Mouse (Mus musculus) heart, embryonic 14.5 days (tissue): Measurements from ENCODE around the gene D6Ertd527e. TPM values are rescaled to one million over a fixed set of nuclear protein-coding genes. Genes with fewer than 3 reads are reported as not detected.
A peak's percentile ranks its signal among the peaks of the same experiment; 100 is the strongest.

Experiments
- ATAC-seq: fragments of 200-750 bp; cut with Nextera tagmentation; 2 replicates; pipeline ENCODE4 v1.8.0; 2017; ENCODE audit warnings: low read depth, moderate TSS enrichment; ENCODE audit not compliant: insufficient number of reproducible peaks, insufficient read depth, low FRiP score
- H3K27ac ChIP-seq, 2 experiments: fragments of 200-500 bp in 1 of 2; fragments of 300-500 bp in 1 of 2; sonication (generic) in 1 of 2; replicated peaks in 1 of 2; 2 replicates each; pipeline ENCODE4 v1.5.1; 2012 to 2014; ENCODE audit warnings: low read depth in 2 of 2, low read length in 2 of 2, control low read depth in 1 of 2, mild to moderate bottlenecking in 1 of 2, mixed read lengths in 1 of 2; ENCODE audit not compliant: control insufficient read depth in 1 of 2, insufficient read depth in 1 of 2
- H3K27me3 ChIP-seq: fragments of 300-500 bp; sonication (generic); 2 replicates; pipeline ENCODE4 v1.6.1; 2014; ENCODE audit warnings: mild to moderate bottlenecking, low read length, control low read depth; ENCODE audit not compliant: control insufficient read depth, insufficient read depth
- H3K36me3 ChIP-seq: fragments of 300-500 bp; sonication (generic); 2 replicates; pipeline ENCODE4 v1.6.1; 2014; ENCODE audit warnings: mild to moderate bottlenecking, control low read depth, low read length, mixed read lengths; ENCODE audit not compliant: control insufficient read depth, insufficient read depth
- H3K4me1 ChIP-seq, 2 experiments: fragments of 200-500 bp in 1 of 2; fragments of 300-500 bp in 1 of 2; sonication (generic) in 1 of 2; 2 replicates each; pipeline ENCODE4 v1.6.1; 2012 to 2014; ENCODE audit warnings: low read length in 2 of 2, control low read depth in 1 of 2, mixed read lengths in 1 of 2; ENCODE audit not compliant: control insufficient read depth in 2 of 2, insufficient read depth in 2 of 2
- H3K4me2 ChIP-seq: fragments of 300-500 bp; sonication (generic); 2 replicates; pipeline ENCODE4 v1.6.1; 2014; ENCODE audit warnings: mild to moderate bottlenecking, low read length
- H3K4me3 ChIP-seq, 2 experiments: fragments of 200-500 bp in 1 of 2; fragments of 300-500 bp in 1 of 2; sonication (generic) in 1 of 2; 2 replicates each; pipeline ENCODE4 v1.5.1; 2012 to 2014; ENCODE audit warnings: low read length in 2 of 2, mild to moderate bottlenecking in 2 of 2, control low read depth in 1 of 2, low read depth in 1 of 2, moderate library complexity in 1 of 2; ENCODE audit not compliant: control insufficient read depth in 1 of 2, insufficient read depth in 1 of 2
- H3K9ac ChIP-seq: fragments of 300-500 bp; sonication (generic); 2 replicates; pipeline ENCODE4 v1.6.1; 2014; ENCODE audit warnings: mild to moderate bottlenecking, low read length
- H3K9me3 ChIP-seq: fragments of 300-500 bp; sonication (generic); 2 replicates; pipeline ENCODE4 v1.6.1; 2016; ENCODE audit warnings: low read length, control low read depth; ENCODE audit not compliant: control insufficient read depth
- WGBS: fragments of 180-500 bp; shearing (Covaris S2); extraction: QIAGEN DNeasy Blood & Tissue Kit; methylation state at CpG from one replicate; pipeline ENCODE4 v1.1.7; 2014; 5-methylcytosine and 5-hydroxymethylcytosine counted together
- polyA plus RNA-seq: library from polyadenylated mRNA; unstranded; fragments of >200 nt; fragmentation: Nextera tagmentation; extraction: Ambion mirVana; gene quantifications from 2 replicates; pipeline ENCODE4 v1.2.1, GENCODE M21; 2014

The D6Ertd527e gene
- polyA plus RNA-seq, 1 experiment from 2014 or later = not detected

DNA sequence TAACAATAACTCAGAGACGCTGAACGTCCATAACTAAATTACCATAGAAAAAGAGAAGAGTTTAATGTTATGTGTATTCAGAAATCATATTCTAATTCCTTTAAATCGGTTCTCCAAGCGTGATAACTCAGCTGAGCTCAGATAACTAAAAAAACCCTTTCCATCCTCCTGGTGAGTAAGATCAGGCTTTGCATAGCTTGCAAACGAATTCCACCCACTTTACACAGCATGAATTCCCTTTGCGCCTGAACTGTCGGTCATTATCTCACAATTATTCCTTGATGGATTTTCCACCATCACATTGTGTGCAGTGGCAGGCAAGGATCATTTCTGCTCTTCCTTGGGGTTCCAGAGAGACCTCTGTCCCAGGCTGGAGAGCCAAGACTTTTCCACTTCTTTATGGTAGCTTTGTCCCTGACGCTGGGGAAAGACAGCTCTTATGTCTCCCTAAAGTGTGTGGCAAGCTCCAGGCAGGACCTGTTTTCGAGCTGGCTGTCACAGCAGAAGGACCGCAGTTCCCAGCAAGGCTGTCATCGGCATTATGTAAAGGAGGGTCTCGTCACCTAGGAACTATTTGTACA is 29.5 kb downstream of the D6Ertd527e start:
- no peak overlapping the region for H3K4me2 ChIP-seq
- 62% methylated on average over 12 of the region's 12 CpGs for WGBS

GRCm38 (mm10) chr6:87138479-87138878 is 33.9 kb downstream of the D6Ertd527e start:
- Histone ChIP-seq H3K27ac (no peak overlapping the region), H3K9me3 (no peaks in the 10 kb centered on the region), H3K9ac (no peak overlapping the region), H3K27me3 (no peaks in the 10 kb centered on the region), H3K36me3 (peaks cover 6% of the 10 kb centered on the region; the same call in 1 of the 2 replicates), H3K4me2 (no peak overlapping the region), H3K4me3 (no peak overlapping the region), H3K4me1 (peaks cover 0 to 2% of the 10 kb centered on the region in 2 experiments; a peak in 1 of 4 replicates)
- no peak for ATAC-seq
- 67% methylated on average over 5 of the region's 5 CpGs for WGBS

More for the DNA sequence above, 29.5 kb downstream of the D6Ertd527e start:
- Histone ChIP-seq H3K4me1 (no peaks in the 10 kb centered on the region), H3K36me3 (peaks cover 6% of the 10 kb centered on the region; the same call in 1 of the 2 replicates), H3K9ac (no peak overlapping the region), H3K27me3 (no peaks in the 10 kb centered on the region), H3K4me3 (no peak overlapping the region), H3K9me3 (peaks cover 4% of the 10 kb centered on the region; the same call in 1 of the 2 replicates), H3K27ac (no peak overlapping the region)
- no peak for ATAC-seq

DNA sequence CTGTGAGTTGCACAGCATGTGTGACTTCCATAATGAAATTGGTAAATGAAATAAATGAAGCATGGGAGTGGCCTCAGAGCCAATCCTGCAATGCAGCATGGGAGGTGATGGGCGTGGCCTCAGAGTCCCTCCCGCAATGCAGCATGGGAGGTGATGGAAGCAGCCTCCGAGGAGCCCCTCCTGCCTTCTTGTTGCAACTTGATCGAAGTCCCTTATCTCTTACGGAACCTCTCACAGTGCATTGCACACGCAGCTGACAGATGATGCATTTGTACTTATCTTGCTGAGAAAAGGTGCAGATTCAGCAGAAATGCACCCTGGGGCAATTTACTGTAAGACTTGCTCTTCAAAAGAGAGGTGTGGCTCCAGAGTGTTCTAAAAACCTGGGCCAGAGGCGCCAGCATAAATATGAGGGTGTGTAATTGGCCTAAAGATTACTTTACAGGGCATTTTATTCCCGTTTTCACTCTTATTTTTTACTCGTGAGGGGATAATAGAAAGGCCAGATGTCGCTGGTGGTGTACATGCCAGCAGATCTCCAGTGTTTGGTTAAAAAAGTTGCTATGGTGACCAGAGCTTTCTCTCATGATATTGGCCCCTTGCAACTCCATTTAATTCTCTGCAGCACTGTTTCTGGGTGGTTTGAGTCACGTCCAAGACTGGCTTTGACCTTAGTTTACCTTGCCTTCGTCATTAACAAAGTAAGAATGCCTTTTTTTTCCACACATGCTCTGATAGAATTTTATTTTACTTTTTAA is 35.4 kb downstream of the D6Ertd527e start:
- Histone ChIP-seq H3K9ac (no peak overlapping the region), H3K36me3 (peaks cover 6% of the 10 kb centered on the region; the same call in 1 of the 2 replicates), H3K4me2 (no peak overlapping the region), H3K4me3 (no peak overlapping the region), H3K9me3 (no peaks in the 10 kb centered on the region), H3K27me3 (no peaks in the 10 kb centered on the region), H3K4me1 (peaks cover 2 to 4% of the 10 kb centered on the region in 2 experiments; a peak in 1 of 4 replicates), H3K27ac (no peak overlapping the region)
- 71% methylated on average over 12 of the region's 12 CpGs for WGBS
- no peak for ATAC-seq

- H3K4me1 ChIP-seq = peaks cover 2 to 4% of the 10 kb centered on the region in 2 experiments; a peak in 1 of 4 replicates
- H3K36me3 ChIP-seq = no peaks in the 10 kb centered on the region
- no peak overlapping the region for H3K9ac ChIP-seq
- ATAC-seq = no peak
- H3K9me3 ChIP-seq = no peaks in the 10 kb centered on the region
- H3K27me3 ChIP-seq = no peaks in the 10 kb centered on the region
- no peak overlapping the region for H3K27ac ChIP-seq
- 59% methylated on average over 5 of the region's 5 CpGs for WGBS
- H3K4me3 ChIP-seq = no peak overlapping the region
- no peak overlapping the region for H3K4me2 ChIP-seq
These were observed 37.7 kb downstream of the D6Ertd527e start for GRCm38 (mm10) chr6:87142239-87142638.

DNA sequence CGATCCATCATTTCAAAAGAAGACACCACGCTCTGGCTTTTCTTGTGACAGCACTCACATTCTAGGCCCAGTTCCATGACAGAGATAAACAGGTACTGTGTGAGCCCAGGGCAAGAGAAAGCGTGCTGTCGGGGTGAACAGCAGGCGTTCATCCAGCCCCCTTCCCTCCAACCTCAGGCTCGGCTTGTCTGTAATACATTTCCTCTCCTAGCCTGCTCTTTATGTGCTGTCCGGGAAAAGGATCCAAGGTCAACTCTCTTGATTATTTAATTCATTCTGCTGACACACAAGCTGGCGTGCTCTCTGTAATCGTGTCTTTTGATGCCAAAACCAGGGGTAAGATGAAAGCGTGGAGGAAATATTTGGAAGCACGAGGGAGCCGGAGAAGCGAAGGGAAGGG is 39.0 kb downstream of the D6Ertd527e start:
- Histone ChIP-seq H3K9ac (no peak overlapping the region), H3K4me1 (peaks cover 2 to 4% of the 10 kb centered on the region in 2 experiments; a peak in 1 of 4 replicates), H3K27ac (0 out of 4 replicates have a peak overlapping the region, but pooled peaks of 1 of the 2 experiments have one; percentile 12), H3K36me3 (no peaks in the 10 kb centered on the region), H3K9me3 (no peaks in the 10 kb centered on the region), H3K27me3 (no peaks in the 10 kb centered on the region), H3K4me3 (no peak overlapping the region), H3K4me2 (no peak overlapping the region)
- ATAC-seq = no peak
- whole genome bisulfite sequencing = 67% methylated on average over 13 of the region's 13 CpGs

- H3K9me3 ChIP-seq = no peaks in the 10 kb centered on the region
- no peak overlapping the region for H3K9ac ChIP-seq
- H3K4me3 ChIP-seq = no peak overlapping the region
- peaks cover 4 to 6% of the 10 kb centered on the region in 2 experiments; a peak in 1 of 4 replicates for H3K4me1 ChIP-seq
- no peak for ATAC-seq
- H3K27me3 ChIP-seq = no peaks in the 10 kb centered on the region
- no peaks in the 10 kb centered on the region for H3K36me3 ChIP-seq
- H3K27ac ChIP-seq = no peak overlapping the region
- 63% methylated on average over 3 of the region's 3 CpGs for WGBS
- no peak overlapping the region for H3K4me2 ChIP-seq
These were observed 43.4 kb downstream of the D6Ertd527e start for GRCm38 (mm10) chr6:87147921-87148320.

DNA sequence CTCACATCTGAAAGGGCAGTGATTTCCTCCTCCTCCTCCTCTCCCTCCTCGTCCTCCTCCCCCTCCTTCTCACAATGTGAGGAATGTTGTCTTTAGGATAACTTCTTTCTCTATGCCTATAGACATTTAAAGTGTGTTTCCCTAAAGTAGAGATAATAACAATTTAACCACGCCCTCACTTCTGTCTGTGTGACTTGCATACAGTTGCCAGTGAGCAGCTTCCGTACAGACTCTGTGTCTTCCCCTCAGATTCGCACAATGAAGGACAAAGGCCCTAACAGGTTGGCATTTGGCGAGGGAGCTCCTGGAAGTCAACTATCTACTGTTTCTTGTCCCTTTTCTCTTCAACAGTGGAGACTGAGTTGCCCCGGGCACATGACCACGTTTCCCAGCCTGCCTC is 45.9 kb downstream of the D6Ertd527e start:
- no peaks in the 10 kb centered on the region for H3K27me3 ChIP-seq
- no peaks in the 10 kb centered on the region for H3K9me3 ChIP-seq
- H3K4me1 ChIP-seq = peaks cover 3 to 4% of the 10 kb centered on the region in 2 experiments; a peak in 1 of 4 replicates
- WGBS = 58% methylated on average over 7 of the region's 7 CpGs
- no peak for ATAC-seq
- no peak overlapping the region for H3K4me3 ChIP-seq
- no peak overlapping the region for H3K9ac ChIP-seq
- no peak overlapping the region for H3K4me2 ChIP-seq
- no peaks in the 10 kb centered on the region for H3K36me3 ChIP-seq
- H3K27ac ChIP-seq = no peak overlapping the region
